Mouse (Mus musculus) MEL (cell line): ENCODE data around the gene Specc1l. TPM values are rescaled to one million over a fixed set of nuclear protein-coding genes. Genes with fewer than 3 reads are reported as not detected.

Experiments
- DNase-seq: peaks from one replicate; pipeline ENCODE4 v3.0.0; 2011; ENCODE audit warnings: low read depth, low spot score
- H3K27ac ChIP-seq: 2 replicates; pipeline ENCODE4 v1.5.1; 2012; ENCODE audit warnings: low read depth, mild to moderate bottlenecking, control low read depth, low read length, moderate library complexity; ENCODE audit not compliant: control insufficient read depth
- H3K27me3 ChIP-seq, 2 experiments: fragments of 150-350 bp in 1 of 2; sonication (generic) in 1 of 2; 2 replicates each; pipeline ENCODE4 v1.6.1; 2012; ENCODE audit warnings: low read length in 2 of 2, mild to moderate bottlenecking in 2 of 2, improper control_type of control experiment in 1 of 2, moderate library complexity in 1 of 2; ENCODE audit not compliant: insufficient read depth in 2 of 2, control insufficient read depth in 1 of 2
- H3K36me3 ChIP-seq, 2 experiments: 2 replicates each; pipeline ENCODE4 v1.6.1; 2012 to 2014; ENCODE audit warnings: low read length in 2 of 2, improper control_type of control experiment in 1 of 2, inconsistent platforms in 1 of 2, mild to moderate bottlenecking in 1 of 2; ENCODE audit not compliant: insufficient read depth in 2 of 2, control insufficient read depth in 1 of 2
- H3K4me1 ChIP-seq, 2 experiments: fragments of 150-350 bp in 1 of 2; sonication (generic) in 1 of 2; 2 replicates each; pipeline ENCODE4 v1.6.1; 2012; ENCODE audit warnings: low read length in 2 of 2, improper control_type of control experiment in 1 of 2, mild to moderate bottlenecking in 1 of 2; ENCODE audit not compliant: insufficient read depth in 2 of 2, control insufficient read depth in 1 of 2
- H3K4me3 ChIP-seq, 2 experiments: fragments of 150-350 bp in 1 of 2; sonication (generic) in 1 of 2; 2 replicates each; pipeline ENCODE4 v1.5.1; 2012; ENCODE audit warnings: low read depth in 2 of 2, low read length in 2 of 2, mild to moderate bottlenecking in 2 of 2, moderate library complexity in 2 of 2, control low read depth in 1 of 2, improper control_type of control experiment in 1 of 2; ENCODE audit not compliant: control insufficient read depth in 1 of 2, insufficient read depth in 1 of 2
- H3K79me2 ChIP-seq: 2 replicates; pipeline ENCODE4 v1.6.1; 2012; ENCODE audit warnings: mild to moderate bottlenecking, low read length, moderate library complexity; ENCODE audit not compliant: control insufficient read depth, poor library complexity, insufficient read depth
- H3K9ac ChIP-seq: 2 replicates; pipeline ENCODE4 v1.6.1; 2012; ENCODE audit warnings: low read depth, mild to moderate bottlenecking, control low read depth, low read length, moderate library complexity; ENCODE audit not compliant: control insufficient read depth, poor library complexity, severe bottlenecking
- H3K9me3 ChIP-seq: fragments of 150-350 bp; sonication (generic); replicated peaks from 2 replicates; pipeline ENCODE4 v1.6.1; 2012; ENCODE audit warnings: mild to moderate bottlenecking, low read length, improper control_type of control experiment, moderate library complexity; ENCODE audit not compliant: insufficient read depth
- BHLHE40 ChIP-seq: IDR thresholded peaks from 2 replicates; pipeline ENCODE4 v1.6.1; 2012; ENCODE audit warnings: low read depth, mild to moderate bottlenecking, inconsistent platforms, low read length, improper control_type of control experiment, borderline replicate concordance
- CHD1 ChIP-seq: IDR thresholded peaks from 2 replicates; pipeline ENCODE4 v1.6.1; 2012; ENCODE audit warnings: low read depth, mild to moderate bottlenecking, inconsistent platforms, low read length, improper control_type of control experiment
- CHD2 ChIP-seq: IDR thresholded peaks from 2 replicates; pipeline ENCODE4 v1.6.1; 2011; ENCODE audit warnings: low read length, improper control_type of control experiment
- ELF1 ChIP-seq: IDR thresholded peaks from 2 replicates; pipeline ENCODE4 v1.6.1; 2014; ENCODE audit warnings: low read depth, mild to moderate bottlenecking, inconsistent platforms, low read length, improper control_type of control experiment, moderate library complexity
- GABPA ChIP-seq: IDR thresholded peaks from 2 replicates; pipeline ENCODE4 v1.6.1; 2012; ENCODE audit warnings: low read depth, mild to moderate bottlenecking, inconsistent platforms, low read length, improper control_type of control experiment, moderate library complexity
- GATA1 ChIP-seq: IDR thresholded peaks from 2 replicates; pipeline ENCODE4 v1.6.1; 2011; ENCODE audit warnings: low read depth, low read length, improper control_type of control experiment
- KAT2A ChIP-seq: conservative IDR thresholded peaks from 2 replicates; pipeline ENCODE4 v1.6.1; 2012; ENCODE audit warnings: low read depth, low read length, improper control_type of control experiment, inconsistent platforms
- MAFK ChIP-seq: IDR thresholded peaks from 2 replicates; pipeline ENCODE4 v1.6.1; 2011; ENCODE audit warnings: low read depth, mild to moderate bottlenecking, low read length, improper control_type of control experiment, borderline replicate concordance
- MAX ChIP-seq: IDR thresholded peaks from 2 replicates; pipeline ENCODE4 v1.6.1; 2011; ENCODE audit warnings: low read length, improper control_type of control experiment
- MAZ ChIP-seq: IDR thresholded peaks from 2 replicates; pipeline ENCODE4 v1.6.1; 2012; ENCODE audit warnings: low read depth, mild to moderate bottlenecking, inconsistent platforms, low read length, improper control_type of control experiment
- MEF2A ChIP-seq: IDR thresholded peaks from 2 replicates; pipeline ENCODE4 v1.6.1; 2014; ENCODE audit warnings: low read depth, mild to moderate bottlenecking, inconsistent platforms, low read length, improper control_type of control experiment; ENCODE audit not compliant: poor library complexity, insufficient replicate concordance, severe bottlenecking; ENCODE audit errors: extremely low read depth
- MXI1 ChIP-seq: IDR thresholded peaks from 2 replicates; pipeline ENCODE4 v1.6.1; 2011; ENCODE audit warnings: mild to moderate bottlenecking, low read depth, low read length, improper control_type of control experiment
- MYC ChIP-seq: IDR thresholded peaks from 2 replicates; pipeline ENCODE4 v1.6.1; 2011; ENCODE audit warnings: low read depth, mild to moderate bottlenecking, low read length, improper control_type of control experiment, moderate library complexity
- NELFE ChIP-seq: IDR thresholded peaks from 2 replicates; pipeline ENCODE4 v1.6.1; 2011; ENCODE audit warnings: low read depth, low read length, improper control_type of control experiment
- NRF1 ChIP-seq: IDR thresholded peaks from 2 replicates; pipeline ENCODE4 v1.6.1; 2014; ENCODE audit warnings: low read depth, mild to moderate bottlenecking, inconsistent platforms, low read length, improper control_type of control experiment, moderate library complexity; ENCODE audit not compliant: poor library complexity, insufficient read depth, severe bottlenecking
- POLR2A ChIP-seq, 2 experiments: IDR thresholded peaks; 2 replicates each; pipeline ENCODE4 v1.6.1; 2011 to 2012; ENCODE audit warnings: low read length in 2 of 2, mild to moderate bottlenecking in 2 of 2, control low read depth in 1 of 2, improper control_type of control experiment in 1 of 2, low read depth in 1 of 2, moderate library complexity in 1 of 2; ENCODE audit not compliant: control insufficient read depth in 1 of 2, insufficient read depth in 1 of 2, poor library complexity in 1 of 2
- POLR2AphosphoS5 ChIP-seq: IDR thresholded peaks from 2 replicates; pipeline ENCODE4 v1.6.1; 2012; ENCODE audit warnings: low read depth, borderline replicate concordance, mild to moderate bottlenecking, inconsistent platforms, low read length, moderate library complexity, mixed read lengths
- RAD21 ChIP-seq: IDR thresholded peaks from 2 replicates; pipeline ENCODE4 v1.6.1; 2011; ENCODE audit warnings: mild to moderate bottlenecking, low read depth, low read length, improper control_type of control experiment
- SIN3A ChIP-seq: IDR thresholded peaks from 2 replicates; pipeline ENCODE4 v1.6.1; 2012; ENCODE audit warnings: low read length, improper control_type of control experiment, inconsistent platforms
- SMC3 ChIP-seq: IDR thresholded peaks from 2 replicates; pipeline ENCODE4 v1.6.1; 2011; ENCODE audit warnings: low read depth, low read length, improper control_type of control experiment
- ZC3H11A ChIP-seq: IDR thresholded peaks from 2 replicates; pipeline ENCODE4 v1.6.1; 2012; ENCODE audit warnings: low read depth, mild to moderate bottlenecking, inconsistent platforms, low read length, improper control_type of control experiment
- ZMIZ1 ChIP-seq: IDR thresholded peaks from 2 replicates; pipeline ENCODE4 v1.6.1; 2012; ENCODE audit warnings: low read depth, mild to moderate bottlenecking, inconsistent platforms, low read length, improper control_type of control experiment, moderate library complexity
- ZNF384 ChIP-seq: IDR thresholded peaks from 2 replicates; pipeline ENCODE4 v1.6.1; 2012; ENCODE audit warnings: low read depth, mild to moderate bottlenecking, inconsistent platforms, low read length, improper control_type of control experiment
- polyA plus RNA-seq, 2 experiments: library from polyadenylated mRNA; stranded (reverse) in 1 of 2; unstranded in 1 of 2; fragments of >175 nt in 1 of 2; fragments of >200 nt in 1 of 2; gene quantifications; 2 replicates each; pipeline versions ENCODE4 v1.2.1 to v1.2.4; 2012; ENCODE audit warnings: low replicate concordance in 2 of 2, low read depth in 1 of 2; ENCODE audit not compliant: insufficient read length in 2 of 2, insufficient read depth in 1 of 2, missing spikeins in 1 of 2
- total RNA-seq: library from RNA; depleted of rRNA; stranded (reverse); fragments of 300-350 nt; gene quantifications from 2 replicates; pipeline ENCODE4 v1.2.3, GENCODE M21; 2012

The Specc1l gene
- total and polyA plus RNA-seq, 3 experiments = 12.3 to 30.6 (median 15.1) TPM

- Histone ChIP-seq H3K9me3 (no peaks in the 10 kb centered on the region), H3K4me1 (no peaks in the 10 kb centered on the region), H3K79me2 (no peaks in the 10 kb centered on the region), H3K27ac (no peak overlapping the region), H3K27me3 (no peaks in the 10 kb centered on the region), H3K4me3 (no peak overlapping the region), H3K9ac (no peak overlapping the region), H3K36me3 (no peaks in the 10 kb centered on the region)
- TF ChIP-seq MAZ = no peak
- DNase-seq = no peak
Observed at GRCm38 (mm10) chr10:75333176-75333776, 121.4 kb downstream of the Specc1l start.

GRCm38 (mm10) chr10:75334175-75334574, 122.3 kb downstream of the Specc1l start:
- Histone ChIP-seq H3K27ac (no peak overlapping the region), H3K79me2 (no peaks in the 10 kb centered on the region), H3K27me3 (no peaks in the 10 kb centered on the region), H3K4me1 (no peaks in the 10 kb centered on the region), H3K4me3 (no peak overlapping the region), H3K36me3 (no peaks in the 10 kb centered on the region), H3K9me3 (no peaks in the 10 kb centered on the region), H3K9ac (no peak overlapping the region)
- no peak for TF ChIP-seq MAX
- TF ChIP-seq KAT2A = no peak
- TF ChIP-seq POLR2AphosphoS5 = no peak
- TF ChIP-seq ZC3H11A = no peak
- no peak for TF ChIP-seq GABPA
- TF ChIP-seq BHLHE40 = no peak
- no peak for TF ChIP-seq SMC3
- TF ChIP-seq NELFE = no peak
- TF ChIP-seq MYC = no peak
- TF ChIP-seq ZNF384 = no peak
- no peak for TF ChIP-seq MAFK
- TF ChIP-seq CHD2 = no peak
- TF ChIP-seq RAD21 = no peak
- no peak for TF ChIP-seq ELF1
- DNase-seq = no peak

- H3K27ac ChIP-seq = no peak overlapping the region
- H3K4me1 ChIP-seq = no peaks in the 10 kb centered on the region
- H3K9ac ChIP-seq = no peak overlapping the region
- no peaks in the 10 kb centered on the region for H3K79me2 ChIP-seq
- H3K9me3 ChIP-seq = no peaks in the 10 kb centered on the region
- H3K36me3 ChIP-seq = no peaks in the 10 kb centered on the region
- no peak overlapping the region for H3K4me3 ChIP-seq
- DNase-seq = no peak
- H3K27me3 ChIP-seq = no peaks in the 10 kb centered on the region
- no peak for TF ChIP-seq POLR2A (IDR thresholded peaks at IDR 0.05; ENCODE audit: control insufficient read depth in 1 of 2, insufficient read depth in 1 of 2, low read depth in 1 of 2, low read length in 2 of 2, poor library complexity in 1 of 2)
- TF ChIP-seq SIN3A = no peak
- TF ChIP-seq GABPA = no peak
- TF ChIP-seq MXI1 = no peak
- TF ChIP-seq GATA1 = no peak
- TF ChIP-seq MEF2A = no peak
- no peak for TF ChIP-seq NRF1
- no peak for TF ChIP-seq CHD1
- no peak for TF ChIP-seq BHLHE40
- TF ChIP-seq MAZ = no peak
- no peak for TF ChIP-seq ZMIZ1
- TF ChIP-seq, all 39 proteins: peak for 0
Observed at GRCm38 (mm10) chr10:75335075-75335474, 123.2 kb downstream of the Specc1l start.
